8 mouse cellular contexts compared by ENCODE assay signal in genomic region chr2:30237199-30237880, GRCm38 (mm10). TPM values are rescaled to one million over a fixed set of nuclear protein-coding genes. Genes with fewer than 3 reads are reported as not detected.
DNase-seq lines count a peak whose midpoint lies in the region; ATAC-seq lines count a peak whose summit lies in the region.

Gene Lrrc8a, plus strand, starts transcription at chr2:30237715.

- no peaks in the 10 kb centered on the region for H3K27me3 ChIP-seq in hindbrain, embryonic 13.5 days

- H3K9ac ChIP-seq in hindbrain, embryonic 13.5 days = peak within 1 kb of the TSS; percentile 96

- H3K36me3 ChIP-seq in hindbrain, embryonic 13.5 days = peaks cover 24% of the 10 kb centered on the region

- peak; percentile 98 for ATAC-seq in hindbrain, embryonic 13.5 days (ENCODE audit: low FRiP score)

- H3K27ac ChIP-seq in hindbrain, embryonic 13.5 days = peak within 1 kb of the TSS; percentile 96

- peak; percentile 99 for DNase-seq in NIH3T3 (ENCODE audit: low read depth)
- DNase-seq in cerebellum, postnatal 10 days = peak; percentile 100
- DNase-seq in frontal cortex, postnatal 14 days (ENCODE audit: low spot score in 2 of 2) = peak; percentile 98 to 99
- peak; percentile 99 for DNase-seq in layer of hippocampus, postnatal 25 days (ENCODE audit: extremely low spot score in 1 of 2, low spot score in 1 of 2)
- DNase-seq in lung, postnatal 25 days (ENCODE audit: low spot score) = peak; percentile 100
- DNase-seq in retina, embryonic 14.5 days (ENCODE audit: low spot score) = peak; percentile 97
- DNase-seq in thymus, postnatal 4 days = peak; percentile 100

- peak within 1 kb of the TSS; percentile 81 for H3K4me2 ChIP-seq in hindbrain, embryonic 13.5 days

- peak within 1 kb of the TSS; percentile 92 for H3K4me3 ChIP-seq in hindbrain, embryonic 13.5 days

- H3K4me1 ChIP-seq in hindbrain, embryonic 13.5 days (replicated peaks) = peaks cover 48% of the 10 kb centered on the region

- WGBS in hindbrain, embryonic 13.5 days = under 1% methylated on average over 59 of the region's 67 CpGs

- H3K9me3 ChIP-seq in hindbrain, embryonic 13.5 days = no peaks in the 10 kb centered on the region

RNA-seq across cellular contexts. Expression of gene Lrrc8a, which starts in this region (rescaled TPM):
- polyA plus RNA-seq in hindbrain, embryonic 13.5 days (2015; fragmentation: Nextera tagmentation; extraction: Ambion mirVana) = 59.8 TPM in 2 replicates
- 10 to 100 TPM; 57.1 to 60.7 TPM for total RNA-seq in layer of hippocampus, postnatal 25 days (2021)

Comparison
In these comparisons a context has a peak if more than half of its experiments do, and no peak if none do; other contexts are left out.
1. Peak in every context shown above with its lines: DNase-seq, ATAC-seq, H3K4me3 ChIP-seq and H3K27ac ChIP-seq.